8 mouse cellular contexts compared by ENCODE assay signal in the genomic region with DNA sequence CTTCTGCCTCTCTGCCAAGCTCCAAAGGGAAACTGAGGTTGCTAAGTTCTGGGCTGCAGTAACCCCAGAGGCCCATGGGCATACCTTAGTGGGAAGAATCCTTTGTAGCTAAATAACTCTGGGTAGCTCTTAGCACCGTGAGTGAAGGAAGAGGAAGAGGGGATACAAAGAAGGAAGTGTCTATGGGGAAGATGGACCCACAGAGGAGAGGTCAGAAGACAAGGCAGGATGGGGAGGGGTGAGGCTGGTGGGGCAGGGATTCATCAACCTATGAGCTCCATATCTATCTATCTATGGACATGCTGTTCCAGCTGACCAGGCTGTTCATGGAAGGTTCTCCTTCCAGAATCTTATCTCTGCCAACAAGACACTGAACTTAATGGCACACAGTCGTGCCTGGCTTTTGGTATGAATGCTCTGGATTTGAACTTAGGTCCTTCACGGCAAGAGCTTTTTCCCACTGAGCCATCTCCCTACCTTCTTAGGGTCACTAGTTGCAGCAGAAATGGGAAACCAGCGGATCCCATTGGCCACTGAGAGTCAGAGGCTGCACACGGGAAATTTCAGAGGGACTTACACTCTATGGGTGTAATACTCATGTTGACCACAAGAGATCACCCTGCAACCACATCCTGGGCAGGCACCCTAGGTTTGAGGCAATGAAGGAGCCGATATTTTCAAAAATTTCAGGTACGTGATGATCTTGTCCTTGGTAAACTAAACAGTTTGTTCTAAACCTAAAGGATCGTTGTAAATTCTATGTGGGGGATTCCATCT. TPM values are rescaled to one million over a fixed set of nuclear protein-coding genes. Genes with fewer than 3 reads are reported as not detected.
DNase-seq lines count a peak whose midpoint lies in the region; ATAC-seq and TF ChIP-seq lines count a peak whose summit lies in the region.

No protein-coding gene starts in this region.

- TF ChIP-seq CTCF in lung, postnatal 0 days (IDR thresholded peaks at IDR 0.05): peak; percentile 96

- no peaks in the 10 kb centered on the region for H3K9me3 ChIP-seq in hindbrain, embryonic 11.5 days (ENCODE audit: control insufficient read depth, low read length)
- no peaks in the 10 kb centered on the region for H3K9me3 ChIP-seq in lung, postnatal 0 days (ENCODE audit: low read length)

- no peaks in the 10 kb centered on the region for H3K36me3 ChIP-seq in hindbrain, embryonic 11.5 days (ENCODE audit: control insufficient read depth, insufficient read depth, low read length)
- H3K36me3 ChIP-seq in lung, postnatal 0 days (ENCODE audit: insufficient read depth, low read length): no peaks in the 10 kb centered on the region

- WGBS in hindbrain, embryonic 11.5 days: 28% methylated on average over 8 of the region's 8 CpGs
- WGBS in lung, postnatal 0 days: 13% methylated on average over 8 of the region's 8 CpGs

- no peak for ATAC-seq in hindbrain, embryonic 11.5 days (ENCODE audit: low FRiP score)
- peak; percentile 59; the same call in 1 of the 2 replicates for ATAC-seq in lung, postnatal 0 days

- no peak overlapping the region for H3K9ac ChIP-seq in hindbrain, embryonic 11.5 days (ENCODE audit: low read depth, low read length)
- no peak overlapping the region for H3K9ac ChIP-seq in lung, postnatal 0 days (replicated peaks; ENCODE audit: low read depth)

- no peak overlapping the region for H3K27ac ChIP-seq in hindbrain, embryonic 11.5 days (ENCODE audit: low read depth, low read length)
- no peak overlapping the region for H3K27ac ChIP-seq in lung, postnatal 0 days (ENCODE audit: low read length)

- TF ChIP-seq EP300 in lung, postnatal 0 days (IDR thresholded peaks at IDR 0.05): 0 out of 2 replicates have a peak, but pooled peaks have one; percentile 26

- H3K27me3 ChIP-seq in hindbrain, embryonic 11.5 days (ENCODE audit: control insufficient read depth, insufficient read depth, low read length): peaks cover 35% of the 10 kb centered on the region
- H3K27me3 ChIP-seq in lung, postnatal 0 days (replicated peaks; ENCODE audit: insufficient read depth, low read length): 0 out of 2 replicates have a peak, but pooled peaks cover 4% of the 10 kb centered on the region

- H3K4me1 ChIP-seq in hindbrain, embryonic 11.5 days (replicated peaks; ENCODE audit: control insufficient read depth, insufficient read depth, low read length): peaks cover 16% of the 10 kb centered on the region; the same call in 1 of the 2 replicates
- peaks cover 5% of the 10 kb centered on the region; the same call in 1 of the 2 replicates for H3K4me1 ChIP-seq in lung, postnatal 0 days (ENCODE audit: insufficient read depth, low read depth, low read length)

- H3K4me3 ChIP-seq in hindbrain, embryonic 11.5 days (ENCODE audit: low read depth, low read length): no peak overlapping the region
- H3K4me3 ChIP-seq in lung, postnatal 0 days (ENCODE audit: low read depth, low read length): no peak overlapping the region

- H3K4me2 ChIP-seq in hindbrain, embryonic 11.5 days (replicated peaks; ENCODE audit: low read depth, low read length): no peak overlapping the region
- H3K4me2 ChIP-seq in lung, postnatal 0 days (replicated peaks; ENCODE audit: low read depth, low read length): no peak overlapping the region

- peak; percentile 74 for DNase-seq in cerebellum, adult 9-10 months
- no peak for DNase-seq in cerebellum, postnatal 4 days (ENCODE audit: low spot score in 2 of 2)
- DNase-seq in ovary, postnatal 14 days (ENCODE audit: low spot score): peak; percentile 21
- DNase-seq in ovary, adult 18-20 months (ENCODE audit: low spot score): no peak
- DNase-seq in c-Kit-positive CD71-positive TER-119-positive erythroid progenitor cells, embryonic 14.5 days (ENCODE audit: low spot score): peak; percentile 71
- DNase-seq in hindbrain, embryonic 11.5 days (ENCODE audit: low spot score): peak; percentile 59
- DNase-seq in lung, postnatal 0 days (ENCODE audit: low spot score): peak; percentile 77
- DNase-seq in thymus, postnatal 14 days: peak; percentile 56

RNA-seq across cellular contexts. Expression of gene Gadd45g, which starts 7.0 kb away (rescaled TPM):
- polyA plus RNA-seq in hindbrain, embryonic 11.5 days (2014; fragmentation: Nextera tagmentation; extraction: Ambion mirVana): 174 and 179 TPM in 2 replicates
- 54.7 and 83.4 TPM in 2 replicates for polyA plus RNA-seq in lung, postnatal 0 days (2015; fragmentation: Nextera tagmentation; extraction: Ambion mirVana)

RNA-seq across cellular contexts. Expression of gene Sema4d, which starts 45.9 kb away (rescaled TPM):
- 3.9 and 5.2 TPM in 2 replicates for polyA plus RNA-seq in hindbrain, embryonic 11.5 days (2014; fragmentation: Nextera tagmentation; extraction: Ambion mirVana)
- 4.9 and 5.7 TPM in 2 replicates for polyA plus RNA-seq in lung, postnatal 0 days (2015; fragmentation: Nextera tagmentation; extraction: Ambion mirVana)

Comparison
In these comparisons a context has a peak if more than half of its experiments do, and no peak if none do; other contexts are left out.
1. DNase-seq: peak in cerebellum, adult 9-10 months (single experiment), ovary, postnatal 14 days (single experiment), c-Kit-positive CD71-positive TER-119-positive erythroid progenitor cells, embryonic 14.5 days (single experiment), hindbrain, embryonic 11.5 days (single experiment), lung, postnatal 0 days (single experiment) and thymus, postnatal 14 days (single experiment); none in cerebellum, postnatal 4 days (0 of 2) and ovary, adult 18-20 months (single experiment).